In genomic region chr17:72251554-72251953, GRCm38 (mm10) we compare ENCODE assay signal across 14 mouse cellular contexts.
"Had no signal": no experiment of that assay in that cellular context is flagged by ENCODE, and none has a peak within 500 bp of the region (broad histone marks: within the 10 kb centered on the region; RNA-seq: fewer than 3 reads in every experiment).

No protein-coding gene starts in this region.

- H3K36me3 ChIP-seq: limb, embryonic 10.5 days; liver, embryonic 15.5 days; lung, embryonic 15.5 days; midbrain, embryonic 12.5 days; neural tube, embryonic 15.5 days had no signal

- H3K4me1 ChIP-seq: liver, embryonic 15.5 days; megakaryocyte, embryonic 14.5 days; midbrain, embryonic 12.5 days had no signal

- H3K9me3 ChIP-seq: limb, embryonic 10.5 days; liver, embryonic 15.5 days; lung, embryonic 15.5 days; midbrain, embryonic 12.5 days; neural tube, embryonic 15.5 days had no signal

- DNase-seq: kidney, postnatal 14 days; right cerebral cortex, adult 18-20 months; thymus, postnatal 4 days had no signal

- H3K27ac ChIP-seq: left cerebral cortex, adult 2 months; limb, embryonic 10.5 days; liver, embryonic 15.5 days; lung, embryonic 15.5 days; macrophage; midbrain, embryonic 12.5 days; neural tube, embryonic 15.5 days; stomach, postnatal 0 days had no signal

- H3K4me2 ChIP-seq: liver, embryonic 11.5 days; liver, embryonic 15.5 days; lung, embryonic 15.5 days; midbrain, embryonic 12.5 days; neural tube, embryonic 15.5 days had no signal

- ATAC-seq: midbrain, embryonic 16.5 days had no signal

- H3K9ac ChIP-seq: liver, embryonic 15.5 days; lung, embryonic 15.5 days; midbrain, embryonic 12.5 days; neural tube, embryonic 15.5 days had no signal

- H3K27me3 ChIP-seq: liver, embryonic 15.5 days; lung, embryonic 15.5 days; megakaryocyte, embryonic 14.5 days; midbrain, embryonic 12.5 days; neural tube, embryonic 15.5 days had no signal

- H3K4me3 ChIP-seq: left cerebral cortex, adult 2 months; limb, embryonic 10.5 days; liver, embryonic 15.5 days; lung, embryonic 15.5 days; megakaryocyte, embryonic 14.5 days; midbrain, embryonic 12.5 days; neural tube, embryonic 15.5 days had no signal
